Mouse (Mus musculus) urinary bladder, postnatal 10 days (tissue): Measurements from ENCODE around the gene Srsf7.
"Not testable (repeated sequence)": the region's sequence is repeated elsewhere in the genome, so short reads cannot be mapped to it uniquely, and the experiment has no call there.

Experiments used
- DNase-seq: peaks from one replicate; pipeline ENCODE4 v3.0.0; 2022; ENCODE audit warnings: low spot score

Srsf7 gene

GRCm38 (mm10) chr17:80199160-80199778 is 7.8 kb downstream of the Srsf7 start:
- DNase-seq: no peak

GRCm38 (mm10) chr17:80193075-80193474 is 14.0 kb downstream of the Srsf7 start:
- DNase-seq: no peak

GRCm38 (mm10) chr17:80183615-80184014 is 23.5 kb downstream of the Srsf7 start:
- no peak for DNase-seq

- no peak for DNase-seq
These were observed 26.6 kb downstream of the Srsf7 start for GRCm38 (mm10) chr17:80180468-80180867.

GRCm38 (mm10) chr17:80179959-80180358 is 27.1 kb downstream of the Srsf7 start:
- no peak for DNase-seq

GRCm38 (mm10) chr17:80178846-80179245 is 28.3 kb downstream of the Srsf7 start:
- DNase-seq: not testable (repeated sequence)

GRCm38 (mm10) chr17:80175966-80176365 is 31.1 kb downstream of the Srsf7 start:
- no peak for DNase-seq

GRCm38 (mm10) chr17:80175386-80175739 is 31.7 kb downstream of the Srsf7 start:
- DNase-seq: no peak

GRCm38 (mm10) chr17:80174699-80175385 is 32.3 kb downstream of the Srsf7 start:
- no peak for DNase-seq

- no peak for DNase-seq
These were observed 33.0 kb downstream of the Srsf7 start for GRCm38 (mm10) chr17:80174146-80174545.

- DNase-seq: no peak
These were observed 33.4 kb downstream of the Srsf7 start for GRCm38 (mm10) chr17:80173708-80174107.

- no peak for DNase-seq
These were observed 34.3 kb downstream of the Srsf7 start for GRCm38 (mm10) chr17:80172761-80173160.

- no peak for DNase-seq
These were observed 35.2 kb downstream of the Srsf7 start for GRCm38 (mm10) chr17:80171948-80172347.

GRCm38 (mm10) chr17:80170951-80171350 is 36.2 kb downstream of the Srsf7 start:
- no peak for DNase-seq

- DNase-seq: no peak
These were observed 37.3 kb downstream of the Srsf7 start for GRCm38 (mm10) chr17:80169792-80170191.

- DNase-seq: no peak
These were observed 38.5 kb downstream of the Srsf7 start for GRCm38 (mm10) chr17:80168425-80169182.

GRCm38 (mm10) chr17:80167851-80168251 is 39.3 kb downstream of the Srsf7 start:
- DNase-seq: no peak

GRCm38 (mm10) chr17:80167436-80167835 is 39.7 kb downstream of the Srsf7 start:
- DNase-seq: no peak

GRCm38 (mm10) chr17:80166346-80166745 is 40.8 kb downstream of the Srsf7 start:
- no peak for DNase-seq

GRCm38 (mm10) chr17:80165741-80166140 is 41.4 kb downstream of the Srsf7 start:
- no peak for DNase-seq

GRCm38 (mm10) chr17:80163991-80164390 is 43.1 kb downstream of the Srsf7 start:
- no peak for DNase-seq

- DNase-seq: no peak
These were observed 46.7 kb downstream of the Srsf7 start for GRCm38 (mm10) chr17:80160454-80160853.

- no peak for DNase-seq
These were observed 49.6 kb downstream of the Srsf7 start for GRCm38 (mm10) chr17:80157489-80157888.
